Mouse (Mus musculus) urinary bladder, postnatal 10 days (tissue): ENCODE results near the gene Ppp1r1c.

ENCODE experiments used
- DNase-seq: peaks from one replicate; pipeline ENCODE4 v3.0.0; 2022; ENCODE audit warnings: low spot score

Ppp1r1c gene

GRCm38 (mm10) chr2:79865275-79865999, 157.9 kb downstream of the Ppp1r1c start:
- no peak for DNase-seq
